Mouse (Mus musculus): ENCODE data around the gene Smug1.

GRCm38 (mm10) chr15:103112309-103112708 is 54.6 kb downstream of the Smug1 start:
- TF ChIP-seq CTCF (IDR thresholded peaks at IDR 0.05; ENCODE audit: low read depth) (no peak), EP300 (optimal IDR thresholded peaks at IDR 0.05) (no peak)

Measured in stomach, postnatal 0 days (tissue).